Comparison of ENCODE assay signal across 19 mouse cellular contexts in genomic region chr9:44969450-44969849, GRCm38 (mm10). TPM values are rescaled to one million over a fixed set of nuclear protein-coding genes. Genes with fewer than 3 reads are reported as not detected.
DNase-seq lines count a peak whose midpoint lies in the region; ATAC-seq and TF ChIP-seq lines count a peak whose summit lies in the region.
"Had no signal": no experiment of that assay in that cellular context is flagged by ENCODE, and none has a peak within 500 bp of the region (broad histone marks: within the 10 kb centered on the region; RNA-seq: fewer than 3 reads in every experiment).

No protein-coding gene starts in this region.

- H3K9ac ChIP-seq in liver, postnatal 0 days (replicated peaks), result no peak overlapping the region
- no peak overlapping the region for H3K9ac ChIP-seq in liver, embryonic 12.5 days
- H3K9ac ChIP-seq: forebrain, postnatal 0 days; heart, embryonic 13.5 days; hindbrain, embryonic 12.5 days; neural tube, embryonic 13.5 days had no signal

- peak; percentile 6 for DNase-seq in embryo, embryonic 10.5 days (ENCODE audit: low spot score)
- no peak for DNase-seq in embryo, embryonic 11 days
- DNase-seq in liver, postnatal 0 days, result no peak
- peak; percentile 41 for DNase-seq in 416B (ENCODE audit: low read depth)
- DNase-seq in naive thymus-derived CD4-positive, alpha-beta T cell, adult 2 months (ENCODE audit: low read depth), result peak; percentile 74
- DNase-seq in right cerebral cortex, postnatal 25 days, result no peak
- DNase-seq in adrenal gland, adult 2 months, result no peak
- DNase-seq: forebrain, postnatal 0 days; gastrocnemius, postnatal 25 days; kidney, adult 8-10 months; lung, postnatal 4 days had no signal

- ATAC-seq in liver, postnatal 0 days, result no peak
- no peak for ATAC-seq in liver, embryonic 12.5 days
- ATAC-seq: forebrain, postnatal 0 days; midbrain, embryonic 16.5 days had no signal

- 63% methylated on average over 1 of the region's 1 CpGs for WGBS in liver, postnatal 0 days (ENCODE audit: insufficient replicate concordance)
- WGBS in liver, embryonic 12.5 days (ENCODE audit: insufficient replicate concordance), result 53% methylated on average over 1 of the region's 1 CpGs

- no peak overlapping the region for H3K4me2 ChIP-seq in liver, postnatal 0 days (ENCODE audit: low read depth, low read length)
- H3K4me2 ChIP-seq in liver, embryonic 12.5 days, result no peak overlapping the region
- H3K4me2 ChIP-seq: heart, embryonic 13.5 days; hindbrain, embryonic 12.5 days; neural tube, embryonic 13.5 days had no signal

- no peaks in the 10 kb centered on the region for H3K9me3 ChIP-seq in liver, postnatal 0 days (ENCODE audit: low read length)
- H3K9me3 ChIP-seq in liver, embryonic 12.5 days (replicated peaks), result no peaks in the 10 kb centered on the region
- H3K9me3 ChIP-seq: embryonic facial prominence, embryonic 10.5 days; heart, embryonic 13.5 days; hindbrain, embryonic 12.5 days; neural tube, embryonic 13.5 days had no signal

- peak; percentile 42 for TF ChIP-seq CTCF in liver, postnatal 0 days (IDR thresholded peaks at IDR 0.05; ENCODE audit: low read depth)

- H3K27ac ChIP-seq in liver, postnatal 0 days (ENCODE audit: low read depth), result no peak overlapping the region
- H3K27ac ChIP-seq in liver, embryonic 12.5 days, result no peak overlapping the region
- H3K27ac ChIP-seq: embryonic facial prominence, embryonic 10.5 days; heart, embryonic 13.5 days; hindbrain, embryonic 12.5 days; neural tube, embryonic 13.5 days had no signal

- H3K4me3 ChIP-seq in liver, postnatal 0 days (ENCODE audit: low read depth, low read length), result no peak overlapping the region
- no peak overlapping the region for H3K4me3 ChIP-seq in liver, embryonic 12.5 days
- H3K4me3 ChIP-seq: embryonic facial prominence, embryonic 10.5 days; heart, embryonic 13.5 days; hindbrain, embryonic 12.5 days; neural tube, embryonic 13.5 days had no signal

- H3K36me3 ChIP-seq in liver, postnatal 0 days (replicated peaks; ENCODE audit: insufficient read depth, low read length), result no peaks in the 10 kb centered on the region
- H3K36me3 ChIP-seq in liver, embryonic 12.5 days, result no peaks in the 10 kb centered on the region
- H3K36me3 ChIP-seq: embryonic facial prominence, embryonic 10.5 days; heart, embryonic 13.5 days; hindbrain, embryonic 12.5 days; neural tube, embryonic 13.5 days had no signal

- no peaks in the 10 kb centered on the region; the same call in 1 of the 2 replicates for H3K27me3 ChIP-seq in liver, postnatal 0 days (ENCODE audit: insufficient read depth, low read length)
- H3K27me3 ChIP-seq in liver, embryonic 12.5 days (replicated peaks), result peaks cover 37% of the 10 kb centered on the region

- H3K4me1 ChIP-seq in liver, postnatal 0 days (ENCODE audit: insufficient read depth), result peaks cover 10% of the 10 kb centered on the region; the same call in 1 of the 2 replicates
- peaks cover 14% of the 10 kb centered on the region for H3K4me1 ChIP-seq in liver, embryonic 12.5 days

- no peak for TF ChIP-seq EP300 in liver, postnatal 0 days (IDR thresholded peaks at IDR 0.05; ENCODE audit: low read depth)

RNA-seq across cellular contexts. Expression of gene Ube4a, which starts 4.0 kb away (rescaled TPM):
- 7.5 and 7.9 TPM in 2 replicates for polyA plus RNA-seq in liver, postnatal 0 days (2015; fragmentation: Nextera tagmentation; extraction: Ambion mirVana)
- polyA plus RNA-seq in liver, embryonic 12.5 days (2016; fragmentation: Nextera tagmentation; extraction: Ambion mirVana), result 14.8 and 15.1 TPM in 2 replicates
- total RNA-seq in adrenal gland, adult 2 months (2021), result 100 to 1,000 TPM in 1 of 2 experiments, 10 to 100 TPM in 1; 90.8 to 121 TPM
- polyA plus RNA-seq in adrenal gland, adult 2 months (2012; rRNA removed), result 4.1 and 6.4 TPM in 2 replicates

RNA-seq across cellular contexts. Expression of gene Cd3g, which starts 10.8 kb away (rescaled TPM):
- 1.8 and 2.2 TPM in 2 replicates for polyA plus RNA-seq in liver, postnatal 0 days (2015; fragmentation: Nextera tagmentation; extraction: Ambion mirVana)
- polyA plus RNA-seq in liver, embryonic 12.5 days (2016; fragmentation: Nextera tagmentation; extraction: Ambion mirVana), result not detected in 2 replicates
- 1 to 10 TPM in 1 of 2 experiments, not detected in 1; 1.0 TPM for total RNA-seq in adrenal gland, adult 2 months (2021)
- 0.21 TPM in 1 of 2 replicates, not detected in the other for polyA plus RNA-seq in adrenal gland, adult 2 months (2012; rRNA removed)
- total RNA-seq: forebrain, postnatal 0 days; layer of hippocampus, adult 18-20 months; left cerebral cortex, postnatal 25 days had no signal
- polyA plus RNA-seq: embryonic facial prominence, embryonic 10.5 days; forebrain, postnatal 0 days; hindbrain, embryonic 12.5 days; midbrain, embryonic 16.5 days; neural tube, embryonic 13.5 days had no signal

RNA-seq across cellular contexts. Expression of gene Cd3d, which starts 12.1 kb away (rescaled TPM):
- 0.17 and 0.46 TPM in 2 replicates for polyA plus RNA-seq in liver, postnatal 0 days (2015; fragmentation: Nextera tagmentation; extraction: Ambion mirVana)
- not detected in 2 replicates for polyA plus RNA-seq in liver, embryonic 12.5 days (2016; fragmentation: Nextera tagmentation; extraction: Ambion mirVana)
- total RNA-seq in adrenal gland, adult 2 months (2021), result under 1 TPM in 1 of 2 experiments, not detected in 1; 0.90 TPM
- 0.06 TPM in 1 of 2 replicates, not detected in the other for polyA plus RNA-seq in adrenal gland, adult 2 months (2012; rRNA removed)
- total RNA-seq: forebrain, postnatal 0 days; gastrocnemius, postnatal 25 days; layer of hippocampus, adult 18-20 months; left cerebral cortex, postnatal 25 days had no signal
- polyA plus RNA-seq: embryonic facial prominence, embryonic 10.5 days; forebrain, postnatal 0 days; hindbrain, embryonic 12.5 days; midbrain, embryonic 16.5 days; neural tube, embryonic 13.5 days had no signal

RNA-seq across cellular contexts. Expression of gene Cd3e, which starts 40.0 kb away (rescaled TPM):
- not detected in 2 replicates for polyA plus RNA-seq in liver, postnatal 0 days (2015; fragmentation: Nextera tagmentation; extraction: Ambion mirVana)
- not detected in 2 replicates for polyA plus RNA-seq in liver, embryonic 12.5 days (2016; fragmentation: Nextera tagmentation; extraction: Ambion mirVana)
- 1 to 10 TPM in 1 of 2 experiments, under 1 TPM in 1; 0.55 to 1.5 TPM for total RNA-seq in adrenal gland, adult 2 months (2021)
- 0.34 and 0.42 TPM in 2 replicates for polyA plus RNA-seq in adrenal gland, adult 2 months (2012; rRNA removed)
- total RNA-seq: forebrain, postnatal 0 days; layer of hippocampus, adult 18-20 months; left cerebral cortex, postnatal 25 days had no signal
- polyA plus RNA-seq: embryonic facial prominence, embryonic 10.5 days; forebrain, postnatal 0 days; hindbrain, embryonic 12.5 days; midbrain, embryonic 16.5 days had no signal

RNA-seq across cellular contexts. Expression of gene Atp5l, which starts 48.9 kb away (rescaled TPM):
- polyA plus RNA-seq in liver, postnatal 0 days (2015; fragmentation: Nextera tagmentation; extraction: Ambion mirVana), result 764 and 787 TPM in 2 replicates
- polyA plus RNA-seq in liver, embryonic 12.5 days (2016; fragmentation: Nextera tagmentation; extraction: Ambion mirVana), result 523 and 553 TPM in 2 replicates
- total RNA-seq in adrenal gland, adult 2 months (2021), result 100 to 1,000 TPM; 557 to 696 TPM
- polyA plus RNA-seq in adrenal gland, adult 2 months (2012; rRNA removed), result 184 and 248 TPM in 2 replicates

Comparison
In these comparisons a context has a peak if more than half of its experiments do, and no peak if none do; other contexts are left out.
1. DNase-seq: peak in embryo, embryonic 10.5 days (single experiment), 416B (single experiment) and naive thymus-derived CD4-positive, alpha-beta T cell, adult 2 months (single experiment); none in embryo, embryonic 11 days (single experiment), liver, postnatal 0 days (single experiment), right cerebral cortex, postnatal 25 days (single experiment) and adrenal gland, adult 2 months (single experiment).